Mouse (Mus musculus) stomach, embryonic 16.5 days (tissue): Measurements from ENCODE around the gene Lgals1. TPM values are rescaled to one million over a fixed set of nuclear protein-coding genes. Genes with fewer than 3 reads are reported as not detected.

Experiments
- ATAC-seq: fragments of 200-750 bp; cut with Nextera tagmentation; 2 replicates; pipeline ENCODE4 v1.8.0; 2017; ENCODE audit warnings: moderate number of reproducible peaks, moderate TSS enrichment; ENCODE audit not compliant: insufficient read depth, low FRiP score
- H3K27ac ChIP-seq: fragments of 300-500 bp; sonication (generic); 2 replicates; pipeline ENCODE4 v1.5.1; 2014; ENCODE audit warnings: low read length
- H3K27me3 ChIP-seq: fragments of 300-500 bp; sonication (generic); 2 replicates; pipeline ENCODE4 v1.6.1; 2014; ENCODE audit warnings: low read length, control low read depth, mixed read lengths; ENCODE audit not compliant: control insufficient read depth, insufficient read depth
- H3K36me3 ChIP-seq: fragments of 300-500 bp; sonication (generic); 2 replicates; pipeline ENCODE4 v1.6.1; 2014; ENCODE audit warnings: low read length; ENCODE audit not compliant: control insufficient read depth, insufficient read depth
- H3K4me1 ChIP-seq: fragments of 300-500 bp; sonication (generic); 2 replicates; pipeline ENCODE4 v1.6.1; 2014; ENCODE audit warnings: low read length, control low read depth, mixed read lengths; ENCODE audit not compliant: control insufficient read depth, insufficient read depth
- H3K4me2 ChIP-seq: fragments of 300-500 bp; sonication (generic); 2 replicates; pipeline ENCODE4 v1.6.1; 2014; ENCODE audit warnings: low read depth, low read length, mixed read lengths
- H3K4me3 ChIP-seq: fragments of 300-500 bp; sonication (generic); replicated peaks from 2 replicates; pipeline ENCODE4 v1.5.1; 2014; ENCODE audit warnings: mild to moderate bottlenecking, low read length
- H3K9ac ChIP-seq: fragments of 300-500 bp; sonication (generic); 2 replicates; pipeline ENCODE4 v1.6.1; 2014; ENCODE audit warnings: low read length
- H3K9me3 ChIP-seq: fragments of 300-500 bp; sonication (generic); replicated peaks from 2 replicates; pipeline ENCODE4 v1.6.1; 2016; ENCODE audit warnings: low read length, control low read depth; ENCODE audit not compliant: control insufficient read depth
- WGBS: fragments of 180-500 bp; shearing (Covaris S2); extraction: QIAGEN DNeasy Blood & Tissue Kit; methylation state at CpG from one replicate; pipeline ENCODE4 v1.1.7; 2014; 5-methylcytosine and 5-hydroxymethylcytosine counted together
- polyA plus RNA-seq: library from polyadenylated mRNA; unstranded; fragments of >200 nt; fragmentation: Nextera tagmentation; extraction: Ambion mirVana; gene quantifications from 2 replicates; pipeline ENCODE4 v1.2.1, GENCODE M21; 2015

Lgals1 gene
- polyA plus RNA-seq, 1 experiment from 2014 or later = 1,528 TPM

GRCm38 (mm10) chr15:78937963-78938362 lies 11.4 kb downstream of the Lgals1 start:
- Histone ChIP-seq H3K9me3 (no peaks in the 10 kb centered on the region), H3K4me1 (peaks cover 13% of the 10 kb centered on the region; the same call in 1 of the 2 replicates), H3K27ac (no peak overlapping the region), H3K9ac (no peak overlapping the region), H3K4me3 (no peak overlapping the region), H3K27me3 (no peaks in the 10 kb centered on the region), H3K4me2 (no peak overlapping the region), H3K36me3 (no peaks in the 10 kb centered on the region)
- 78% methylated on average over 2 of the region's 2 CpGs for WGBS
- ATAC-seq = no peak

- ATAC-seq = no peak
Observed at GRCm38 (mm10) chr15:78940325-78940724, 13.8 kb downstream of the Lgals1 start.

GRCm38 (mm10) chr15:78942663-78943062 lies 16.1 kb downstream of the Lgals1 start:
- H3K27me3 ChIP-seq = no peaks in the 10 kb centered on the region

More at GRCm38 (mm10) chr15:78940325-78940724, 13.8 kb downstream of the Lgals1 start:
- peaks cover 13% of the 10 kb centered on the region; the same call in 1 of the 2 replicates for H3K4me1 ChIP-seq
- 85% methylated on average over 13 of the region's 13 CpGs for WGBS
- no peak overlapping the region for H3K9ac ChIP-seq
- no peaks in the 10 kb centered on the region for H3K9me3 ChIP-seq
- no peaks in the 10 kb centered on the region for H3K27me3 ChIP-seq
- no peak overlapping the region for H3K27ac ChIP-seq
- H3K36me3 ChIP-seq = no peaks in the 10 kb centered on the region
- H3K4me3 ChIP-seq = no peak overlapping the region
- no peak overlapping the region for H3K4me2 ChIP-seq

GRCm38 (mm10) chr15:78946232-78946631 lies 19.7 kb downstream of the Lgals1 start:
- H3K4me1 ChIP-seq = peaks cover 14% of the 10 kb centered on the region; the same call in 1 of the 2 replicates
- H3K36me3 ChIP-seq = no peaks in the 10 kb centered on the region
- no peak overlapping the region for H3K27ac ChIP-seq
- WGBS = 58% methylated on average over 7 of the region's 7 CpGs
- H3K4me3 ChIP-seq = no peak overlapping the region
- H3K9me3 ChIP-seq = no peaks in the 10 kb centered on the region
- no peak overlapping the region for H3K4me2 ChIP-seq
- ATAC-seq = no peak
- no peaks in the 10 kb centered on the region for H3K27me3 ChIP-seq
- no peak overlapping the region for H3K9ac ChIP-seq

More at GRCm38 (mm10) chr15:78942663-78943062, 16.1 kb downstream of the Lgals1 start:
- Histone ChIP-seq H3K27ac (no peak overlapping the region; the same call in 1 of the 2 replicates), H3K4me3 (peak overlapping the region; percentile 47), H3K9me3 (no peaks in the 10 kb centered on the region), H3K36me3 (no peaks in the 10 kb centered on the region), H3K9ac (peak overlapping the region; percentile 74), H3K4me1 (peaks cover 11% of the 10 kb centered on the region; the same call in 1 of the 2 replicates), H3K4me2 (peak overlapping the region; percentile 60)
- WGBS = 3% methylated on average over 9 of the region's 9 CpGs
- peak; percentile 74 for ATAC-seq

- peak within 1 kb of the TSS; percentile 59 for H3K9ac ChIP-seq
- no peaks in the 10 kb centered on the region for H3K36me3 ChIP-seq
- no peaks in the 10 kb centered on the region for H3K27me3 ChIP-seq
- peak within 1 kb of the TSS; percentile 25; the same call in 1 of the 2 replicates for H3K27ac ChIP-seq
- H3K4me2 ChIP-seq = peak within 1 kb of the TSS; percentile 69
- no peaks in the 10 kb centered on the region for H3K9me3 ChIP-seq
- peak within 1 kb of the TSS; percentile 48 for H3K4me3 ChIP-seq
- peak; percentile 98 for ATAC-seq
- under 1% methylated on average over 24 of the region's 24 CpGs for WGBS
- peaks cover 11% of the 10 kb centered on the region; the same call in 1 of the 2 replicates for H3K4me1 ChIP-seq
Observed at GRCm38 (mm10) chr15:78947657-78948056, 21.1 kb downstream of the Lgals1 start, which contains the start of gene Triobp. Triobp (plus strand) TSS chr15:78947724.

- Histone ChIP-seq H3K9ac (peak overlapping the region; percentile 59), H3K27ac (peak overlapping the region; percentile 4; the same call in 1 of the 2 replicates), H3K4me2 (peak overlapping the region; percentile 69), H3K4me3 (peak overlapping the region; percentile 48), H3K9me3 (no peaks in the 10 kb centered on the region), H3K4me1 (peaks cover 11% of the 10 kb centered on the region; the same call in 1 of the 2 replicates), H3K36me3 (no peaks in the 10 kb centered on the region), H3K27me3 (no peaks in the 10 kb centered on the region)
- WGBS = 6% methylated on average over 11 of the region's 11 CpGs
- no peak for ATAC-seq
Observed at GRCm38 (mm10) chr15:78948152-78948725, 21.7 kb downstream of the Lgals1 start.

GRCm38 (mm10) chr15:78948883-78949282 lies 22.4 kb downstream of the Lgals1 start:
- Histone ChIP-seq H3K27me3 (no peaks in the 10 kb centered on the region), H3K4me3 (no peak overlapping the region), H3K4me2 (no peak overlapping the region), H3K4me1 (peaks cover 11% of the 10 kb centered on the region; the same call in 1 of the 2 replicates), H3K9me3 (no peaks in the 10 kb centered on the region), H3K9ac (no peak overlapping the region), H3K36me3 (no peaks in the 10 kb centered on the region), H3K27ac (no peak overlapping the region)
- 96% methylated on average over 3 of the region's 3 CpGs for WGBS
- no peak for ATAC-seq

- H3K4me1 ChIP-seq = peaks cover 8% of the 10 kb centered on the region; the same call in 1 of the 2 replicates
- H3K27me3 ChIP-seq = no peaks in the 10 kb centered on the region
- no peak for ATAC-seq
- no peak overlapping the region for H3K4me2 ChIP-seq
- H3K9ac ChIP-seq = no peak overlapping the region
- no peaks in the 10 kb centered on the region for H3K36me3 ChIP-seq
- H3K4me3 ChIP-seq = no peak overlapping the region
- no peaks in the 10 kb centered on the region for H3K9me3 ChIP-seq
- 73% methylated on average over 3 of the region's 3 CpGs for WGBS
- no peak overlapping the region for H3K27ac ChIP-seq
Observed at GRCm38 (mm10) chr15:78955663-78956062, 29.1 kb downstream of the Lgals1 start.

GRCm38 (mm10) chr15:78956351-78956750 lies 29.8 kb downstream of the Lgals1 start:
- no peak overlapping the region for H3K4me3 ChIP-seq
- WGBS = 74% methylated on average over 4 of the region's 4 CpGs
- no peaks in the 10 kb centered on the region for H3K27me3 ChIP-seq
- no peak for ATAC-seq
- H3K36me3 ChIP-seq = no peaks in the 10 kb centered on the region
- H3K9me3 ChIP-seq = no peaks in the 10 kb centered on the region
- no peak overlapping the region for H3K27ac ChIP-seq
- peaks cover 8% of the 10 kb centered on the region; the same call in 1 of the 2 replicates for H3K4me1 ChIP-seq
- no peak overlapping the region for H3K9ac ChIP-seq
- H3K4me2 ChIP-seq = no peak overlapping the region
